Mouse (Mus musculus): ENCODE results near the gene Pspn.

The Pspn gene

DNA sequence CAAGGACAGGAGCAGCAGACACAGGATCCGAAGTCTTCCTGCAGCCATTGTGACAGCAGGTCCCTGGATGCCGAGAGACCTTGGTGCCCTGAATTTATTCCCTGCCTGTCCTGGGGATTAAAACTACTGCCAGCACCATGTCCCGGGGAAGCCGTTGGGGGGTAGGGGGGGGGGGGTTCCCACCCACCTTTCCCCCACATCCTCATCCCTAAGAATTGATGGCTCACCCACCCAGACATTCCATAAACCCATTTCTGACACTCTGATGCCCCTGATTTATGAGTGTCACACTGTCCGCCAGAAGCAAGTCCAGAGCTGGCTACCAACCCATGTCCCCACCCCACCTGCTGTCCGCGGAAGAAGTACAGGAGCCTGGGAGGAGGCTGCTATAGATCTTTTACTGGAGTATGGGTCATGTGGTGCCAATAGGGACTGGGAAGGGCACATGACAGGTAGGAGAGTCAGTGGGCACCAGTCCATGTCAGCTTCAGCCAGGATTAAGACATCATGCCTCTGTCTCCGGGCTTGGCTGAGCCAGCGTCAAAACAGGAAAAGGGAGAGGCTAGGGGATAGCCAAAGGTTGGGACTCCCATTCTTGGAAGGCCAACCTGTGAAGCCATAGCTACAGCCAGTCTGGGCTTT, at the start of gene Pspn:
Pspn (minus strand) TSS at position 51 of the 642 bp plus-strand sequence.
- no peak for DNase-seq (ENCODE audit: low read depth, low spot score)

DNA sequence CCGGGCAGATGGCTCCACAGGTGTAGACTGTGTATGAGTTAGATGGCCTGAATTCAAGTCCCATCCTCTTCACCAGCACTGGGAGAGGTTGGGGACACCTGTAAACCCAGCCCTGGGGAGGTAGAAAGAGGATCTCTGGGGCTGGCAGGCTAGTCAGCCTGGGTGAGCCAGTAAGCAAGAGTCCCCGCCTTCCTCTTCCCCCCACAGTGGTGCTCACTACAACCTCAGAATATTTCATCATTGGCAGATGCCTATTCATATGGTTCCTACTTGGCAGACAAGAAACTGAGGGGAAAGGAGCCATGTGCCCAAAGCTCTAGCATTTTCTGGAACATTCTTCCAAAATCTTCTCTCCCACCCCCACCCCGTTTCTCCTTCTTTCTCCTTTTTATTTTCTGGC, 49.0 kb upstream of the Pspn start:
- DNase-seq (ENCODE audit: low read depth, low spot score) = no peak

DNA sequence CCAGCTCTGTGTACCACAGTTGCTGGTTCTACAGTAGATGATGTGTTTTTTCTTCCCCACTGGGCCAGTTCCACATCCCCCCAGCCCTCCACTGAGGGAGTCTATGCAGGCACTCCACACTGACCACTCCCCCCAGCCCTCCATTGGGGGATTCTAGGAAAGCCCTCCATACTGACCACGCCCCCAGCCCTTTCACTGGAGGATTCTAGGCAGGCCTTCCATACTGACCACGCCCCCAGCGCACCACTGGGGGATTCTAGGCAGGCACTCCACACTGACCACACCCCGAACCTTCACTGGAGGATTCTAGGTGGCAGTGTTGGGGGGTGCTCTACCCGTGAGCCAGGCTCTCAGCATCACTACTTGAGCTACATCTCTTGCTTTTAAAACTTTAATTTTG, 47.6 kb upstream of the Pspn start:
- no peak for DNase-seq (ENCODE audit: low read depth, low spot score)

DNA sequence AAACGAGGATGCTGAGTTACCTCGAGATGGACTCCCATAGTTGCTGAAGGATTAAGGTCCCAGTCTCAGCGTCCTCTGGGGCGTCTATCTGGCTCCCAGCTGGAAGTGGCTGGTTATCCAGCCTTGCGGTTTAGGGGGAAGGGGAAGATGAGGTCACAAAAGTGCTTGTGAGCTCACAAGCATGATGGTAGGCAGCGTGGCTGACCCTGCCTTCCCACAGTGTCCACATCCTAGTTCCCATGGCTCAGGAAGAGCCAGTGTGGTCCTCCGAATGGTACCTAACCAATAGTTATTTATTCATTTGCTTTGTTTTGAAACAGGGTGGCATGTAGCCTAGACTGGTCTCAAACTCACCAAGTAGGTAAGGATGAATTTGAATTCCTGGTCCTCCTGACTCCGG, 41.7 kb upstream of the Pspn start, which contains the start of gene Slc25a41:
Slc25a41 (minus strand) TSS at position 101 of the 400 bp plus-strand sequence.
- no peak for DNase-seq (ENCODE audit: low read depth, low spot score)

DNA sequence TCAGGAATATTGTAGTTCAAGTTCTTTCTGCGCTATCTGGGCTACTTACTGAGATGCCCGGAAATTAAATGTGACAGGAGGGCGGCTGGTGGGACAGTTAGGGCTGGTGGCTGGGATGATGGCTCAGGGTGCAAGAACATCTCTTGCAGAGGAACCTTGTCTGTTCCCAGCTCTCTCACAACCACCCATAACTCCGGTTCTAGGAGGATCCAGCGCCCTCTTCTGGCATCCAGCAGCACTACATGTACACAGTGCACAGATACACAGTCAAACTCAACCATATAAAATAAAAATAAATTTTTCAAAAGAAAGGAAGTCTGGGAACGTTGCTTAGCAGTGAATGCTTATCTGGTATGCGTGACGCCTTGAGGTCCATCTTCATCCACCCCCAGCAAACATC, 39.2 kb upstream of the Pspn start:
- DNase-seq (ENCODE audit: low read depth, low spot score) = no peak

DNA sequence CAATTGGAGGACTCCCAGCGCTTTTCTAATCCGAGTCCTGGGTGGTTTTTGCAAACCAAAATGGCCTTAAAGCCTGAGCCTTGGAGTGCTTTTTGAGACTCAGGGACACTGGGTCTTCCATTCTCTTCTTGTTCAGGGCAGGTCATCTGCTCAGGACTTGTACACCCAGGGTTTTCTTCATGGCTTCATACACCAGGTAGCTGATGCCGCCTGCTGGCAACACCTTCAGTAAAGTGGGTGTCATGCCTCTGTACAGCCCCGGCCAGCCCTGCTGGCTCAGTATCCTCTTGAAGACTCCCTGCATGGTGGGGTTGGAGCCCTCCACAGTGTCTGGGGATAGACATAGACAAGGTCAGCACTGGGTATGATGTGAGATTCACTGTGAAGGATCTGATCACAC, 33.0 kb upstream of the Pspn start:
- DNase-seq (ENCODE audit: low read depth, low spot score) = no peak

DNA sequence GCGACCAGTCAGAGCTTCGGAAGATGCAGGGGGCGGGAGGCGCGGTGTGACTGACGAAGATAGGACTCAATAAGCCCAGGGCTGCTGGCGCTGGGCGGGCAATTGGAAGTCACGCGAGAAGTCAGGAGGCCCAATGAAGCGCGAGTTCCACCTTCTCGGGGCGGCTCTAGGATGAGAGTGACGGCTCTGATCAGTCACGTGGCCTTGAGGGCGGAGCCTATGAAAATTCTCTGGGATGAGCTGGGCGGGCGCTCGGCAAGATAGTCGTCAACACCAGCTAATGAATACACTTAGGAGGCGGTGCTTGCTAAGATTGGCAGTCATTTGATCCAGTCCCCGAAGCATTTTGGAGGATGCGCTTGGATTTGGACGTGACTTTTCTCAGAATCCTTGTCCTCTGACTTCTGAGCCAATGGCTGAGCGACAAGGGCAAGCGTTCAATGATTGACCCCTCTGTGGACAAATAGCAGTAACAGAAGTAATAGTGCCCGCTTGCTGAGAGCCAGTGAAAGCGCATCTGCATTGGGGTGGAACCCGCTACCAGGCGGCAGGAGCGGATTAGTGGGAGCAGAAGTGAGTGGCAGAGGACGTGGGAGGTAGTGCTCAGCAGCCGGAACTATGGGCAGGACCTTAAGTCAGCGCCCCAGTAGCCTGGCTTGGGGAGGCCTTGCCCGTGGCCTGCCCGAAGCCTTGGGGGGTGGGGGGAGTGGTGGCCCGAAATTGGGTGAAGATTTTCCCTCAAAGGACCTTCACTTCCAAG, 32.0 kb upstream of the Pspn start:
- peak; percentile 100 for DNase-seq (ENCODE audit: low read depth, low spot score)

DNA sequence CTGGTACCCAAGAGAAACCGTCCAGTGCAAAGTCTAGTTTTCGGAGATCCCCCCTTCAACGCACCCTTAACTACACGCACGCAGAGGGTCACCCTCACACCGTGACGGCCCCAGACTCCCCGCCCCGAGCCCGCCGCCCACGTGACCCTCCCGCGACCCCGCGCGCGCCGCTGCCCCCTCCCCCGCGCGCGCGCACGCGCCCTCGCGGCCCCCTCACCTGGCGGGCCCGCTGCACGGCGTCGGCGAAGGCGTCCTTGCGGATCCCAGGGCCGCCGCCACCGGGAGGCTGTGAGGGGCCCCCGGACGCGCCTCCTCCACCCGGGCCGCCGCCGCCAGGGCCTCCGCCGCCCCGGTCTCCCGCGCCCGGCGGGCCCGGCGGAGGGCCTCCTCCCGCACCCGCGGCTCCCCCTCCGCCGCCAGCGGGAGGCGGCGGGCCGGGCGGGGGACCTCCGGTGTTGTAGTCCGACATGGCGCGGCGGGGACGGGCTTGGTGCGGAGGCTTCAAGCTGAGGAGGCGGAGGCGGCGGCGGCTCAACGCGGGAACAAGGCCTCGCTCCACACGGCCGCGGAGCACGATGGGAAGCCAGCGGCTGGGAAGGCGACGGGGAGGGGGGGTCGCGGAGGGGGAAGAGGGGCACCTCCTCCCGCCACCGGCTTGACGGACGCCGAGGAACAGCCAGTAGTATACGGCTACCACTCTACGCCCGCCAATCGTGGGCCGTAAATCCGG, 31.3 kb upstream of the Pspn start, which contains the start of gene Khsrp:
Khsrp (minus strand) TSS at position 592 of the 730 bp plus-strand sequence.
- no peak for DNase-seq (ENCODE audit: low read depth, low spot score)

DNA sequence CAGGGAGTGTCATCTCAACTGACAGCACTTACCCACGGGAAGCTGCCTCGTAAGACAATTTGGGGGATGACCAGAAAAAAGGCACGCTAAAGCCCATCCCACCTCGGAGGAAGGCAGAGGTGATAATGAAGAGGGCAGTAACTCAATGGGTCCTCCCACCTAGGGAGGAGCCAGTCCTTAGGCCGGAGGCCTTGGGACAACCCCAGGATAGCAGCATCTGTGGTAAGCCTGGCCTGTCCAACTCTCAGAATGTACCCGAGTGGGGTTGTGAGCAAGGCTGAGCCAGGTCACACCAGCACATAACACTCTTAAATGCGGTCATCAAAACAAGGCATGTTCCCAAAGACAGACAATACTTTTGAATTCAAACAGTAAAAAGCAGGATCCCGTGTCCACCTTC, 29.9 kb upstream of the Pspn start:
- no peak for DNase-seq (ENCODE audit: low read depth, low spot score)

DNA sequence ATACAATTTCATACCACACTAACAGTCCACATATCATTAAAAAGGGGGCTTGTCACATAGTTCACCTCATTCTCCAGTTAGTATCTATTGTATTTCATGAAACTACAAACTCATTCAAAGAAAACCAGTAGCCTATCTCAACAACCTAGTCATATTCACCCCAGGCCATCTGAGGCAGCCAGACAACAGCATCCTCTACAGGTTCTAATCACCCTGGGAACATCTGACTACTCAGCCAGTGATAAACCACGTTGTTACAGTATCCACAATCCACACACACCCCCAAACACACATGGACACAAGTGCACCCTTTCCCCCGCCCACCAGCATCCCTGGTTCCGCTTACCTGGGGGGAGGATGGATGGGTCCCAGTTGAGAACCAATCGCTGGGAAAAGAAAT, 27.7 kb upstream of the Pspn start:
- DNase-seq (ENCODE audit: low read depth, low spot score) = no peak

DNA sequence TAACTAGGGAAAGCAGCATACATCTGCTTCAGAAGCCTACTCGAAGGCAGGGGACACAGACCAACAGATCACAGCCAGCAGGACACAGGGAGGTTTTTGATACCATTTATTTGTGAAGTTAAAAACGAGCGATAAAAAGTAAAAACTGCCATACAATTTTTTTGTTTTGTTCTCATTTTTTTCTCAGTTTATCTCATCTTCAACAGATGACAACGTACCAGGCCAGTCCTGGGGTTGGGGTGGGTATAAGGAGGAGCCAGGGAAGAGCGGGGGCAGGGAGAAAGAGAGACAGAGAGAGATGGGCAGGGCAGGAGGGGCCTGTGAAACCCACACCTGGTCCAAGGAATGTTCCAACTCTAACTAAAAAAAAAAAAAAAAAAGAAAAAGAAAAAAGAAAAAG, 21.1 kb upstream of the Pspn start:
- no peak for DNase-seq (ENCODE audit: low read depth, low spot score)

DNA sequence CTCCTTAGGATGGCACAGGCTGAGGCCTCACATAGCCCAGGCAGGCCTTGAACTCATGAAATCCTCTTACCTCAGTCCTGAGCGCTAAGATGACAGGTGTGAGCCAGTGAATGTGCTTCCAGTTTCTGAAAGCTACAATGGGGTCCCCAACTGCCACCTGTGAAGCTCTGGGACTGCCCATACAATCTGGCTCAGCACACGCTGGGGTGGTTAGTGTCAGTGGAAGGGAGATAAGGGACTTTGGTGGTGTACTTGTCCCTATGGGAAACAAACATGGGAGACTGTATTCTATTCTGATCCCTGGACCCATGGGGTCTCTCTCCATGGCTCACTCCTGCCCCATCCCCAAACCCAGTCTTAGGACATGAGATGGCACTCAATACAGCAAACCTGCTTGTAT, 19.9 kb upstream of the Pspn start:
- no peak for DNase-seq (ENCODE audit: low read depth, low spot score)

DNA sequence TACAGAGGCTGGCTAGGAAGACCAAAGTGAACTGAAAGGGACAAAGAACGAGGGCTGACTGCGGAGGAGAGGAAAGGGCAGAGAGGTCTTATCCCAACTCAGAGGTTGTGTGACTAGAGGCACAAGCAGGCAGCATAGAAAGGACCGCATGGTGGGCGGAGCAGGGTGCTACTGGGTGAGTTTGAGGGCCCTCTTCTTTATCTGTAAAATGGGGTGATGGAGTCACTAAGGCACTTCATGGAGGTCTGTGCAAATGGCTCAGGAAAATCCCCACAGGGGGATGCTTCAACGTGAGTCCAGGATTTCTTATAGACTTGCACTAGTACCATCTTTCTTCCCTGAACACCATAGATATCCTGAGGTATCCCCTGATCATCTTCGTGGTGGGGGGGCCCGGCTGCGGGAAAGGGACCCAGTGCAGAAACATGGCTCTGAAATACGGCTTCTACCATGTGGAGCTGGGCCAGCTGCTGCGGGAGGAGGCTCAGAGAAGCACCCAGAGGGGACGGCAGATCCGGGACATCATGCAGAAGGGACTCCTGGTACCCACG, 12.5 kb upstream of the Pspn start:
- DNase-seq (ENCODE audit: low read depth, low spot score) = no peak

DNA sequence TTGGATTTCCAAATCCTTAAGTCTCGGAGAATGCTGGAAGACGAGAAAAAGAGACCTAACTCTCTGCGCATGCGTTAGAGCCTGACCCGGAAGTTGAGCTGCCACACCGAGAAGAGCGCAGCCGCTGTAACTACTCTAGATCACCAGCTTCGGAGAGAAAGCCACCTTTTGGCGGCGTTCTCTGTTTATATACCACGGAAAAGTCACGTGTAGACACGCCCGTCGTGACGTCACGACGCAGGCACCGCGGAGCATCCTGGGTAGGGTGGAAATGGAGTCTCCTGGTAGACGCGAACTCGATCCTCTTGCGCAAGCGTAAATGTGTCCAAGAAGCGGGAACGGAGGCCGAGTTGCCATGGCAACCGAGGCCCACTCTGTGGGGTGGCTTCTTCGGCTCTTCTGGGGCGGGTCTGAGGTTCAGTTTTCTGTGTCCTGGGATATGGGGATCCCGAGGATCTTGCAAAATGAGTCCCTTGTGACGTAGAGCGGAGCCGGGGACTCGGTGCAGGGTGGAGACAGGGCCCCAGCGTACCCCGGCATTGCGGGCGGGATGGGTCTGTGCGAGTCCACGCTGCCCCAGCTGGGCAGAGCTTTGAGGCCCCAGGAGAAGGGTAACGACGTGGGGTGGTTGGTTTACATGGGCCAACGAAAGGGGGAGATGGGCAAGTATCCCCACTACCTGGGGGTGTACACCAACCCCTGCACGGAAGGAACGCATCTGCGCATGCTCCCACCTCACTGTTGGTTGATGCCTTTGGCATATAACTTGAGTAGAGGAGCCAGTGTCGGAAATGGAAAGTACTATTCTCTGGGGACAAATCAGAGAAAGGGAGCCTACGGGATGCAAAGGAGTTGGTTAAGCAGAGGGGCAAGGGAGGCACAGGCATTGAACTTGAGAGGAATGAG, 11.7 kb upstream of the Pspn start, which contains the start of the genes Gtf2f1 and Gm17949:
Gtf2f1 (minus strand) TSS at position 53 of the 906 bp plus-strand sequence.
Gm17949 (plus strand) TSS at position 234 of the 906 bp plus-strand sequence.
- peak; percentile 99 for DNase-seq (ENCODE audit: low read depth, low spot score)

DNA sequence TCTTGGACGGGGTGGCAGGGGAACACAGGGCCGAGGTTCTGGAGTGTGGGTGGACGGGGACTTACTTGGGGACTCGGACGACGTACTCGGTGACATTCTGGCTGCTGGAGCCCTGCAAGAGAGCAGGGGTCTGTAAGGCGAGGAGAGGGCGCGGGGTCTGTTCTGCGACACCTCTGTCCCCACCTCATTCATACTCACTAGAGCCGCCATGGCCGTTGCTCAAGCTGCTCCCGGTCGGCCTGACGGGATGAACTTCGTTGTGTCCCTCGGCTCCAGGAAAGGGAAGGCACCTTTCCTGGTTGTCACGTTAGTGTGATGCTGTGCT, 11.1 kb upstream of the Pspn start:
- no peak for DNase-seq (ENCODE audit: low read depth, low spot score)

DNA sequence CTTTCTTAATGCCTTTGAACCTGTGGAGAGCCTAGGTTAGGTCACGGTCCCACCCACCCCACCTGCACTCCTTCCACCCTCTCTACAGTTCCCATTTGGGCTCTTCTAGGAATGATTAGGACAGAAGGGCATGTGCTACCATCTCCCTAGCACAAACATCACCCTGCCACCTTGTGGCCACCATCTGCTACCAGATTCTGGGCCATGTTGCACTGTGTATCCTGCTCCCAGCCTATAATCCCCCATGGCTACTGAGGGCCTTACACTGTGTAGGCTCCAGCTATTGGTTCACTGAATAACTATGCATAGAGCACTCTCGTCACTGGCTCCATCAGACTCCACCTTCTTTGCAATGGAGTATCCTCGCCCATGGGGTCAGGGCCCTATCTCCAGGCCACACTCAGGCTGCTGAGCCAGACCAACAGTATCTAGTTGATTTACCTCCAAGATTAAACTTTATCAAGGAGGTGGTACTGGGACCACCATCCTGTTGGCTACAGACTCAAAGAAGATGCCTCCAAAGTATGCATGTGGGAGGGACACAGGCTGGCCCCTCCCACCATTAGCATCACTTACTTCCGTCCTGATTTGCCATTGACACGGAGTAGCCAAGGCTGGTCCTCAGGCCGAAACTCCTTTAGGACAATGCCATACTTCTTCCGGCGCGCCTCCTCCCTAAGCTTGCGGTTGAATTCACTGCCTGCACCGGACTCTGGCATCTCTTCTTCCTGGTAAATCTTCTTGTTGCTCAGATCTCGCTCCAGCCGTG, 7.5 kb upstream of the Pspn start:
- DNase-seq (ENCODE audit: low read depth, low spot score) = no peak

DNA sequence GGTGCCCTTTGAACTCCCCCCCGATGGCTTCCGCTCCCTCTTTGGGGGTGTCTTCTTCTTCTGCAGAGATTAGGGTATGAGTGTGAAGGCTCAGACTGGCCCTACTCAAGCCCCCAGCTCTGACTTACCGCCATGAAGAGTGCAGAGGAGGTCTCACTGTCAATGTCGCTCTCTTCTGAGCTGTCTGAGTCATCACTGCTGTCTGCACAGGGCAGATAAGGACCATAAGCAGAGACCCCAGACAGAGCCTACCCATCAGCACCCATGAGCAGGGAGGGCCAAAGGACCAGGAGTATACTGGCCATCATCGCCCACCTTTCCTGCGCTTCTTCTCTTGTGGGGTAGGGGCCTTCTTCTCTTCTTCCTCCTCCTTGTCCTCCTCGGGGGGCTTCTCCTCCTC, 4.2 kb upstream of the Pspn start:
- DNase-seq (ENCODE audit: low read depth, low spot score) = no peak

DNA sequence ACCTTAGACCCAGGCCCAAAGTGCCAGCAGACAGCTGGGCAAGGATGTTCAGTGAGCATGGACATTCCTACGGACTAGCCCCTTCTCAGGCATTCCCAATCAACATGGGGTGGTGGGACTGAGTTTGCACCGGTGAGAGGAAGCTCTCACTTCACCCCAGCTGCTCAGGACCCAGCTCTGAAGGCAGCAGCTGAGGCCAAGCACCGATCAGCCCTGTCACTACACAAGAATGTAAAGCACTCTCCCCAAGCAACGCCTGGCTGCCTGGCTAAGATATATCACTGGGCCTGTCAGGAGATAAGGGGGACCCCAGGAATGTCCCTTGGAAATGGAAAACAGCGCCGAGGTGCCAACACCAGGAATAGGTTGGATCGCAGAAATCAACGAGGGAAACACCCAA, 1.4 kb upstream of the Pspn start:
- no peak for DNase-seq (ENCODE audit: low read depth, low spot score)

DNA sequence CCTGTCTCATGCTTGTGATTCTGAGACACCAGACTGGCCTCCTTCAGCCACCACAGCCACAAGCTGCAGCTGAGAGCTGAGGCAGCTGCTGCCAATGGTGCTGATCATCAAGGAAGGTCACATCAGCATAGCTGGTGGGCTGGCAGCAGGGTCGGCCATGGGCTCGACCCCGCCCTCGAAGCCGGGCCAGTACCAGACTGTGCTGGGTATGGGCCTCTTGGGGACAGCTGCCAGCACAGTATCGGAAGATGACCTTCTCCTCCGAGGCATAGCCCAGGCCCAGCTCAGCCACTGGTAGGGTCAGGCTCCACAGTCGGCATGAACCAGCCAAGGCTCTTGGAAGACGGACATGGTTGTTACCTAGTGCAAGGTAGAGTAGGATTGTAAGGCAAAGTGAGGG, 404 bp downstream of the Pspn start:
- DNase-seq (ENCODE audit: low read depth, low spot score) = no peak

DNA sequence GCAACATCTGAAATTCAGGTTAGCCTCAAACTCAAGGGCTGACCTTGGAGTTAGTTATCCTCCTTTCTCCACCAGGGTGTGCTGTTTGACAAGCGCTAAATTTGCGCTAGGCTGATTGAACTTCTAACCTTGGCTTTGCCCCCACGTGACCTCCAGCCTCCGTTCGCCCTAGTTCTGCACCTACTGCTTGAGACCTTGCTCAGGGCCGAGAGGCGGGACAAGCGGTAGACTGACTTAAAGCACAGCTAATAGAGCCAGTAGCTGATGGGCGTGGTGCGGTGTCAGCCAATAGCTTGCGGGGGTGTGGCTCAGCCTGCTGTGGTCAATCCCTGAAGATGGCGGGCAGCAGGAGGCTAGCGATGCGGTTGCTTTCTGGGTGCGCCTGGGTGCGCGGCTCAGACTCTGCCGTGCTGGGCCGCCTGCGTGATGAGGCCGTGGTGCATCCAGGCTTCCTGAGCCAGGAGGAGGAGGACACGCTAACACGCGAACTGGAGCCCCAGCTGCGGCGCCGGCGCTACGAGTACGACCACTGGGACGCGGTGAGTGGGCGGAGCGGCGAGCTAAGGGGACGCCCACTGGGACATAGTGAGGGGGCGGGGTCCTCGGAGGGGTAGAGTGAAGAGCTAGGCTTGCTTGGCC, 2.7 kb downstream of the Pspn start, which contains the start of gene Alkbh7:
Alkbh7 (plus strand) TSS at position 311 of the 639 bp plus-strand sequence.
- peak; percentile 95 for DNase-seq (ENCODE audit: low read depth, low spot score)

Data from telencephalon, adult 2 months (tissue).